Mouse (Mus musculus) left cerebral cortex, adult 11 months (tissue): ENCODE measurements at regions not wholly inside any gene's neighbourhood (a gene's known extent, or its start where the extent isn't known, plus 50 kb on each side); places are given as distances from the start of the nearest gene placed in this dataset.
"Not testable (repeated sequence)": the region's sequence is repeated elsewhere in the genome, so short reads cannot be mapped to it uniquely, and the experiment has no call there.

Experiments
- DNase-seq: peaks from one replicate; pipeline ENCODE4 v3.0.0; 2022; ENCODE audit warnings: low spot score

GRCm38 (mm10) chr6:31898609-31899008 lies 151.4 kb upstream of the 1700012A03Rik start:
- DNase-seq = no peak

DNA sequence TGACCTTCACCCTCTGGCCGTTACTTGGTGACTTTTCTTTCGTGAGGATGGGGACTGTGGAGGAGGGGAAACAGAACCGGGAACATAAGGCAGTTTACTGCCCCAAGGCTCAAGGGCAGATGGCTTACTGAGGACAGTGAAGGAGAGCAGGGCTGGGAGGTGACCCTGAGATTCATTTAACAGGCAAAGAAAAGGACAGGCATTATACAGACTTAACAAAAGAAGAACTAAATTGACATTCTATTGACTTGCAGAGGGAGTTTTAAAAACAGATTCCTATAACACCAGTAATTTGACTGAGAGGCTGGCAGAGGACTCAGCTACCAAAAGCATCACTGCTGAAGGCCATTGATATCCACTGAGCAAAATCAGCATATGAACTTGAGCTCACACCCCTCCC lies 153.0 kb upstream of the 1700012A03Rik start:
- no peak for DNase-seq

GRCm38 (mm10) chr6:31895835-31896234 lies 154.2 kb upstream of the 1700012A03Rik start:
- DNase-seq = no peak

- DNase-seq = no peak
These were observed 163.1 kb upstream of the 1700012A03Rik start for GRCm38 (mm10) chr6:31886931-31887330.

GRCm38 (mm10) chr6:31885196-31885595 lies 164.8 kb upstream of the 1700012A03Rik start:
- not testable (repeated sequence) for DNase-seq

GRCm38 (mm10) chr6:31883726-31884125 lies 166.3 kb upstream of the 1700012A03Rik start:
- DNase-seq = no peak

- DNase-seq = no peak
These were observed 175.4 kb upstream of the 1700012A03Rik start for GRCm38 (mm10) chr6:31874616-31875015.

DNA sequence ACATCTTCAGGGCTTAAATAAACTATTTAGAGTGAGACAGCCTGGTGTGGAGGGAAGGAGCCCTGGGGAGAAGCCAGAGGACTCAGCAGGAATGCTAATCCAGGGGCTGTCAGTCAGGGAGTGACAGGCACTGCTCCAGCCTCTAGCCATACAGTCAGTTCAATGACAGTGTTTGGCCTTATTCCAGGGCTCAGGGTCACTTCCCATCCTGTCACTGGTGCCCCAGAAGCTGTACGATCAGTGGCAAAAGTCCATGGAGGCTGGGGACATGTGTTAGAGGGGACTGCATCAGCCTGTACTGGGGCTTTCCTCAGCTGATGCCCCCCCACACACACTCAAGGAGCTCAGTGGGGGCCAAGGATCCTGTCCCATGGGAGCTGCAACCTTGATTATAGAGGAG lies 176.1 kb upstream of the 1700012A03Rik start:
- no peak for DNase-seq

DNA sequence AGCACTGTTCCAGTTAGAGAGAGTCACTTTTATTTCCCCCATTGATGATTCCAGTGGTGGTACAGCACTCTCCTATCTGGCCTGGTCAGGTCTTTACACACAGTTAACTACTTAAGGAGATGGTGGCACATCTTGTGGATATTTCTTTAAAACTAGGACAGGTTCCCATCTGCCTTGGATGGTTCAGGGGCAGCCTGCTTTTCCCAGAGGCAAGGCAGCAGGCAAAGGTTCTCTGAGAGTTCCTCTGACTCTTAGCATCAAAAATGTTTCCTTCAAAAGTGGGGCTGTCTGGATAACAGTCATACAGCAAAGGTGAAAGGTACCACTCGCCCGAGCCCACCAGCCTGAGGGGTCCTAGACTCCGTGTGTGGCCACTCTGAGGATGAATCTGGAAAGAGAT lies 178.3 kb upstream of the 1700012A03Rik start:
- DNase-seq = no peak

DNA sequence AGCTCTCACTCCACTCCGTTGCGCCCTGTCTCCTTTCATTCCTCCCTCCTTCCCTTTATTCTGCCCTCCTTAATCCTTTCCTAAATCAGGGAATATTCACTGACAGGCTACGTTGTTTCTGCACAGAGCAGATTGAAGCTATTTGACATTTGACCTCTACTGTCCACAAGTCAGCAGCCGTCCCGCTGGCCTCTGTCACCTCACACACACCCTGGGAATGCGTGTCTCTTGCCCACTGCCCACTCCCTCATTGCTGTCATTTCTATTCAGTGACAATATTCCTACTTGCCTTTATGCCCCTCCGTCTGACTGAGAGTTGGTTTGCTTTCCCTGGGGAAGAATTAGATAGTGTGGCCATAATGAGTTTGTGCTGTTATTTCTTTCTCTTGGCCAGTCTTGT lies 188.1 kb upstream of the 1700012A03Rik start:
- DNase-seq = no peak

DNA sequence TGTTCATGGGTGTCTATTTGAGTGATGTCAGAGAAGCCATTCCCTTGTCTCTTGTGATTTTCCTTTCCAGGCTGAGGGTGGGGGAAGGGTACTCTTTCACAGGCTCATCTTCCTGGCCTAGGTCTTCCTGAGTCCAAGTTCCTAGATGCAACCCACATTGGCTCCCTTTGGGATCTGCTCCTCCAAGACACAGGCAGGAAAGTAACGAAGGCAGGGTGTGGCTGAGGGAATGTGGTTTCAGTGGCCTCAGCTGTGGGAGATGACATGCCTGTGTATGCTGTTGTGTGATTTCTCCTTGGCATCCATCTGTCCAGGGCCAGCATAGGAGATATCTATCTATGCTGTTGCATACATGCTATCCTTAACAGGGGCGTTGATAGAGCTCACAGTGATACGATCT lies 190.4 kb upstream of the 1700012A03Rik start:
- DNase-seq = no peak

DNA sequence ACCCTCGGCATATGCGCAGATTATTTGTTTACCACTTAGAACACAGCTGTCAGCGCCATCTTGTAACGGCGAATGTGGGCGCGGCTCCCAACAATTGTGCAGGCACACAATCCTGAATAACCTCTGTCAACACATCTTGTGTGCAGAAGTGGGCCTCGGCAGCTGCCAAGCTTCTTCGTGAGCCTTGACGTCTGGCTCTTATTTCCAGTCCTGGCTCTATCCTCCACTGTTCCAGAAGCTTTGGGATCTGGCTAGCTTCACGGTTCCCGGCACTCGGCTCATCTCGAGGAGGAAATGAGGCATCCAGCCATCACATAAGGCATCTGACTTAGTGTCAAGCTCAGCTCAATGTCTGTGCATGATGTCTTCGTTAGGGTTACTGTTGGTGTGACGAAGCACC lies 195.8 kb upstream of the 1700012A03Rik start:
- no peak for DNase-seq

- no peak for DNase-seq
These were observed 203.7 kb upstream of the 1700012A03Rik start for GRCm38 (mm10) chr6:31846319-31846718.

DNA sequence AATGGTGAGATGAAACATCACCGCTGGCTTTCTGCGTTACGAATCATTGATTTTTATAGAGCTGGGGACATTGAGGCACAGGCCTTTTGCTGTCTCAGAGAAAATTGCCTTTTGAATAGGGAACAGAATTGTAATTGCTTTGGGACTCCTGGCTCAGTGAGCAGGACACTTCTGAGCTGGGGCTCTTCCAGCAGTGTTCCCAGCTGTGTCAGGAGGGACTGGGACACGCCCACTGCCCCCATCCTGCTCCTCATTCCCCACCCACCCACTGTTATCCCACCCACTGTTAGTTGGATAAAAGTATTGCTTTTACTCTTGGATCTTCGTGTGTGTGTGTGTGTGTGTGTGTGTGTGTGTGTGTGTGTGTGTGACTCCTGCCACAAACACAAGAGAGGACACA lies 204.4 kb upstream of the 1700012A03Rik start:
- no peak for DNase-seq

- no peak for DNase-seq
These were observed 209.4 kb upstream of the 1700012A03Rik start for GRCm38 (mm10) chr6:31840621-31841020.

DNA sequence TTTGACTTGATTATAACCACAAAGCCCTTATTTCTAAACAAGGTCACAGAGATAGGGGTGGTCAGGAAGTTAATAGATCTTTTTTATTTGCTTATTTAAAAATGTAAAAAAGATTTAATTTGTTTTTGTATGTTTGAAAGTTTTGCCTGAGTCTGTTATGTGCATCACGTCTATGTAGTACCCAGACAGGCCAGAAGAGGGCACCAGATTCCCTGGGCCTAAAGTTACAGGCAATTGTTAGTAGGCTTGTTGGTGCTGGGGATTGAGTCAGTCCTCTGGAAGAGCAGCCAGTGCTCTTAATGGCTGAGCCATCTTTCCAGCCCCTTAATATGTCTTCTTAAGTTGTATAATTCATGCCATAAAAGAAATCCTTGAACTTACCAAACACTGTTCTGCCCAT lies 211.5 kb upstream of the 1700012A03Rik start:
- no peak for DNase-seq

GRCm38 (mm10) chr6:31835795-31836194 lies 214.3 kb upstream of the 1700012A03Rik start:
- DNase-seq = no peak

DNA sequence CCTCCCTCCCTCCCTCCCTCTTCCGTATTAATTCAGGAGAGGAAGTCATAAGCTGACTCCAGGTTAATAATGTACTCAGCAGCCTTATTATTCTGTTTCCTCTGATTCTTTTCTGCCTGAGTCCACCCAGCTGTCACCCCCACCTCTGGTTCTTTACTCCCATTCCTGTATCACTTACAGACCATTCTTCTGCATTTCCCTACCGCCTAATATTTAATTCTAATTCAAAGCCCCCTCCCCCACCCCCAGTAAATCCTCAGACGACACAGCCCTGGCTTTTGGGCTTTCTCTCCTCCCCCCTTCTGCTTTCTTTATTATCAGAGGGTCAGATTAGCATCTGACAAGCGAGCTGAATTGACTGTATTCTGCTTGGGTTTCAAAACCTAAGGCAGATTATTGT lies 215.5 kb upstream of the 1700012A03Rik start:
- no peak for DNase-seq

DNA sequence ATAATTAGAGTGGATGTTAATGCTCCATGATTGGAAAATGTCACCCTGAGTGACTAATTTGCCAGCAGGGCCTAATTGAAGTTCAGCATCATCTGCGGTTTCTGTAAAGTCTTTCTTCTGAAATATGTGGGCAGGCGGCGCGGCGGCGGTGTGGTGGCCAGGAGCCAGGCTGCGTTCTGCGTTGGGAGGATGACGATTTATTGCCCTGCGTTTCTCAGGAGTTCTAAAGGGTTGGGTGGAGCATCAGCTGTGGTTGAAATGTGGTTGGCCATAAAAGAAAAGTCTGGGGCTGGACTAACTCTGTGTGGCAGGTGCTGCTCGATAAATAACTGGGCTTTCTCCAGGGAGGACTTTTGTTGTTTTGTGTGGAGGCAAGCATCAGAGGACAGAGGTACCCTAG lies 219.4 kb upstream of the 1700012A03Rik start:
- DNase-seq = no peak

- DNase-seq = no peak
These were observed 226.4 kb upstream of the 1700012A03Rik start for GRCm38 (mm10) chr6:31823616-31824015.

DNA sequence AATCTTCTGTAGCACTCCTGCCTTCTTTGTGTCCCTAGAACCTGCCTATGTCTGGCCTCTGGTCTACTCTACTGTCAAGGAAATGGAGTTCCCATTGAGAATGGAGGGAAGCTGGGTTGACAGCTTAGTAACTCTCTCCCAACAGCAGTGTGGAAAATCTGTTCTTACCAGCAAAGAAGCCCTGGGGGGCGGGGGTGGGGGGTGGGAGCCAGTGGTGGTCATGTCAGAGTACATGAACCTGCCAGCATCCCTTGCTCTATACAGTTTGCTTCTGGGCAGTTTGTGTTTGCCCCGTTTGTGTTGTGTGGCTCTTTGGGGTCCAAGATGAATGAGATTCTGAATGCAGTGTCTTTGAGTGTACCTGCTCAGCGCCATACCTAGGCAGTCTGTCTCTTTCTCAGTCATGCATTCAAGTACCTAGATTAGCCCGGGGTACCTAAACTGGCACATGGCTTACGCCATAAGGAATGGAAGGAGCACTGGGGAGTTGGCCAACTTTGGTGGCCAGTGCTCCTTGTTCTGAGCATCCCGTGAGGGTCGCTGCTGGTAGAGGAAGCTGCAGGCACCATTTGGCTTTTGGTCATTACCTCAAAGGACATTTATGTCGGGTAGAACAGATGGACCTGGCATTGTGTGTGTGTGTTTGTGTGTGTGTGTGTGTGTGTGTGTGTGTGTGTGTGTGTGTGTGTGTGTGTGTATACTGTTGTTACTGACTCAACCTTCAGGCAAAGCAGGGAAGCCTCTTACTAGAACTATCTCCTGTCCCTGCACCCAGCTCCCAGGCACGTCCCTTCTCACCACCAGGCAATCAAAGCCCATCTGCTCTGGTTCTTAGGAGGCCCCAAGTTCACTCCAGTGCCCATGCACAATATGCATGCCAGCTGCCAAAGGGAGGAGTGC lies 227.6 kb upstream of the 1700012A03Rik start:
- no peak for DNase-seq

DNA sequence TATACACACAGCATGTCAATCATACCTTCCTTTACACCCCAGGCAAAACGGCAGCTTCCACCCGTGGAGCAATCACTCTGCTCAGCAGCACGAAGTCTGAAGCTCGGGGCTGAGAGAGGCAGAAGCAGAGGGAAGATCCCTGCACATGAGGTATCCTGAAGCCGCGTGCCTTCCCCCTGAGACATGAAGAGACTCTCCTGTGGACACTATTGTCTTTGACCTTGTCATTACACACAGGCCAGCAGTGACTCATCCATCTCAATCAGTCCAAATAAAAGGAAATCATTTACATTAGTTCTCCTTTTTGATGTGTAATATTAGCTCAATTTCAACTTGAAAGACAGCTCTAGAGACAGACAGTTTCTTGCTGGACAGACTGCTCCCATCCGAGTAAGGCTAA lies 228.4 kb upstream of the 1700012A03Rik start:
- no peak for DNase-seq

DNA sequence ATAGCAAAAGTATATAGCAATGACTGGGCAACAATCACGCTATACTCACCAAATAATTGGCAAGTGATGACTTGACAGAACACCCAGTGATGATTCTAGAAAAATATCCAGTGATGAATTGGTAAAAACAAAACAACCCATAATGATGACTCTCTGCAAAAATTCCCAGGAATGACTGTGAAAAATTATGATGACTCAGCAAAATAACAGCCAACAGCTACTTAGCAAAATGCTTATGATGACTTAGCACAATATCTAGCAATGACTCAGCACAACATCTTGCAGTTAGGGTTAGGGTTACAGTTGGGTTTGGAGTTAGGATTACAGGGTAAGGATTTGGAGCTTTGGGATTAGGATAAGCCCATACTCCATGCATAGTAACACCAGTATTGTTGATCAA lies 232.4 kb upstream of the 1700012A03Rik start:
- no peak for DNase-seq

GRCm38 (mm10) chr6:31811890-31812289 lies 238.2 kb upstream of the 1700012A03Rik start:
- no peak for DNase-seq
